Mouse (Mus musculus): ENCODE measurements around the gene Zyx.

- TF ChIP-seq CTCF (IDR thresholded peaks at IDR 0.05; ENCODE audit: extremely low read depth, insufficient read length, insufficient replicate concordance, low read depth, low read length) (no peak), POLR2A (IDR thresholded peaks at IDR 0.05; ENCODE audit: low read depth, low read length) (no peak)
Observed at GRCm38 (mm10) chr6:42372001-42372400, 22.6 kb downstream of the Zyx start.
